Mouse (Mus musculus) cerebellum, adult 11-12 months (tissue): Measurements from ENCODE around the gene Usf2.

ENCODE experiments used
- DNase-seq: peaks from one replicate; pipeline ENCODE4 v3.0.0; 2022

Gene Usf2

GRCm38 (mm10) chr7:30916713-30917112 lies 39.9 kb downstream of the Usf2 start:
- DNase-seq: no peak

- DNase-seq: peak; percentile 27
Measured at GRCm38 (mm10) chr7:30914732-30915131, 41.9 kb downstream of the Usf2 start, which contains the start of gene Mag. Gene Mag, minus strand, starts transcription at chr7:30914873.

DNA sequence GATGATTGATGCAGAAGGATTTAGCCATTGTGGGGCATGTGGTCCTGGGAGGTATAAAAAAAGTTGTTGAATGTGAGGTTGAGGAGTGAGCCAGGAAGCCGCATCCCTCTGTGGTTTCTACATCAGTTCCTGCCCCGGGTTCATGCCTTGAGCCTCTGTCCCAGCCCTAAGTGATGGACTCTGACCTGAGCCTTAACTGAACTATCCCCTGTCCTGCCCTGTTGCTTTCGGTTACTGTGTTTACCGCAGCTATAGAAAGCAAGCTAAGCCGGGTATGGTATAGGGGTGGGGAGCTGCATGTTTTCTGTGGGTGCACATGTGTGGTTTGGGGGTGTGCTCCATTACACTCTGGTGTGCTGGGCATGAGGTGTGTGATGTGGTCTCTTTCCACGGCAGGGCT lies 46.8 kb downstream of the Usf2 start:
- DNase-seq: no peak

DNA sequence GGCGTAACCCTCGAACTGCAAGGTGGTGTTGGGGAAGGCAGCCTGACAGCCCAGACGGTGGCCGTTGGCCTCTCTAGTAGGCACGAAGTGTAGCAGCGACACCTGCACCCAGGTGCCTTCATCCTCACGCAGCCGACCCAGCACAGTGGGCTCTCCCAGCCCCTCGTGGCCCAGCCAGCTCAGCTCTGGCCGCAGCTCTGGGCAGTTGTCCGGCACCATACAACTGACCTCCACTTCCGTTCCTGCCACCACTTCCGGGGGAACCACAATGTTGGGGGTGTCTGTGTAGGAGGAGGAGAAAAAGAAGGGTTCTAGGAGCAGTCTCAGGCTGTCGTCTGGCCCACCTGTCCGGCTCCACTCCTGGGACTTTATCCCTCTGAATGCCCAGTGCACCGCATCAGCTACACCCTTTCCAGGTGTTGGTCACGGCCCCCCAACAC lies 47.6 kb downstream of the Usf2 start:
- no peak for DNase-seq

GRCm38 (mm10) chr7:30908277-30908991 lies 48.2 kb downstream of the Usf2 start:
- DNase-seq: no peak

DNA sequence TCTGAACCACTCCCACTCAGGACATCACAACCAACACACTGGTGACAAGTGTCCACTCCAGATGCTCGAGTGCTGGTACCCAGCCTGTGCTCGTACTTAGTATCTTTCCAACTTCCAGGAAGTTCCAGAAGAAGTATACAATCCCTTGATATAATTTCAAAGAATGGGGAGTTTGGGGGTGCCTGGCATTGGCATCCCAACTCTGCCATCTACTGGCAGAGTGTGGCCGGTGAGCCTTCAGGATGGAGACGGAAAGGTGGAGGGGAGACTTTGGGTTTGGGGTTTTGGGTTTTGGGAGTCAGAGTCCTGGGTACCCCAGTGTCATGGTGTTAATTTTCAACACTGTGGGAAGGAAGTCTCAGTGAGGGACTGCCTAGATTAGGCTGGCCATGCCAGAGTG lies 52.6 kb downstream of the Usf2 start:
- DNase-seq: no peak
